Mouse (Mus musculus): Measurements from ENCODE around the gene Cdc34. TPM values are rescaled to one million over a fixed set of nuclear protein-coding genes. Genes with fewer than 3 reads are reported as not detected.
A peak's percentile ranks its signal among the peaks of the same experiment; 100 is the strongest.

The Cdc34 gene
- polyA plus RNA-seq, 1 experiment from 2014 or later = 137 TPM

DNA sequence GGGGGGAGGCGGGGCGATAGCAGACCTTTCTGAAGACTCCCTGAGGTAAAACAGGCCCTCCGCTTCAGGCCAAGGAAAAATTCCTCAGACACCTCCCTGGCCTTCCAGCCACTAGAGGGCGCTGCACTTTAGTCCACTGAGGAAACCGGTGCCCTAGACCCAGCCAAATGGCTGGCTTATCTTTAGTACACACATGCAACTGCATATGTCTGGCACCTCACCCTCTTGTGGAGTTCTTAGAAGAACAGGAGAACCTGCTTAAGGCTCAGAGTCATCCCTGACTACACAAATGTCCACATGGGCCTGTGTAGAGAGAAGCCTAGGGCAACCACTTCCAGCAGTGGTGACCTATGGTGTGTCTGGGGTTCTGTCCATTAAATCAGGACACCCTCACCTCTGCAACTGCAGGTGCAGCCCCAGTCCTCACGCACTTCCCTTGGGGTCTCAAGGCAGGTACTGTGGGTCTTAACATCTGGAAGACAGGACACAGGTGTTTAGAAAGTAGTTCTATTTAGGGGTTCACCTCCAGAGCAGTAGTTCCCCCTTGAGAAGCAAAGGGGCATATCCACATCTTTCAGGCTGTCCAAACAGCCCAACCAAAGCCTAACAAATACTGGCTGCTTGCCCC lies 30.6 kb downstream of the Cdc34 start:
- Histone ChIP-seq H3K36me3 (peaks cover 45% of the 10 kb centered on the region), H3K27me3 (peaks cover 41% of the 10 kb centered on the region), H3K9ac (no peak overlapping the region), H3K4me2 (replicated peaks) (no peak overlapping the region), H3K4me3 (no peak overlapping the region), H3K9me3 (no peaks in the 10 kb centered on the region), H3K4me1 (peaks cover 14% of the 10 kb centered on the region), H3K27ac (no peak overlapping the region)
- 14% methylated on average over 4 of the region's 6 CpGs for WGBS
- ATAC-seq (ENCODE audit: insufficient number of reproducible peaks, insufficient read depth, low FRiP score, low TSS enrichment) = no peak

GRCm38 (mm10) chr10:79713163-79713562 lies 31.2 kb downstream of the Cdc34 start:
- peaks cover 41% of the 10 kb centered on the region for H3K36me3 ChIP-seq
- no peak overlapping the region for H3K4me3 ChIP-seq
- no peak for ATAC-seq (ENCODE audit: insufficient number of reproducible peaks, insufficient read depth, low FRiP score, low TSS enrichment)
- H3K27ac ChIP-seq = no peak overlapping the region
- no peaks in the 10 kb centered on the region for H3K9me3 ChIP-seq
- H3K4me2 ChIP-seq (replicated peaks) = no peak overlapping the region
- H3K9ac ChIP-seq = no peak overlapping the region
- H3K27me3 ChIP-seq = peaks cover 47% of the 10 kb centered on the region
- 20% methylated on average over 1 of the region's 1 CpGs for WGBS
- peaks cover 18% of the 10 kb centered on the region for H3K4me1 ChIP-seq

DNA sequence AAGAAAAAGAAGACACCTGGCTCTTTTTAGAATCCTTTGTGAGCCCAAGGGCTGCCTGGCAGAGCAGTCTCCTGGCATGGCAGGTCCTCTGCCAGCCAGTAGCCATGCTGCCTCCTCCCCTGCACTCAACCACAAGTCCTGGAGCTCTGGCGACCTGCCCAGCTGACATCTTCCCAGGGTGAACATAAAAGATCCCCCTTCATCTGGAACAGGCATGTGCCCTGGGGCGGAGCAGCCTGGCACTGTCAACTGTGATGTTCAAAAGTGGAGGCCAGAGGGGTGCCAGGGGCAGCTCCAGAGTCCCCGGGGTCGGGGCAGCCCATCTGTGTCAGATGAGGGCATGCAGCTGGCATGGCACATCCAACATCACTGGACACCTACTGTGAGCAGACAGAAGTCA lies 33.0 kb downstream of the Cdc34 start:
- H3K36me3 ChIP-seq = peaks cover 22% of the 10 kb centered on the region
- no peak overlapping the region for H3K4me3 ChIP-seq
- H3K9me3 ChIP-seq = no peaks in the 10 kb centered on the region
- no peak for ATAC-seq (ENCODE audit: insufficient number of reproducible peaks, insufficient read depth, low FRiP score, low TSS enrichment)
- no peak overlapping the region for H3K9ac ChIP-seq
- H3K4me1 ChIP-seq = peaks cover 14% of the 10 kb centered on the region
- H3K4me2 ChIP-seq (replicated peaks) = no peak overlapping the region
- 63% methylated on average over 4 of the region's 4 CpGs for WGBS
- peaks cover 57% of the 10 kb centered on the region for H3K27me3 ChIP-seq
- H3K27ac ChIP-seq = no peak overlapping the region

DNA sequence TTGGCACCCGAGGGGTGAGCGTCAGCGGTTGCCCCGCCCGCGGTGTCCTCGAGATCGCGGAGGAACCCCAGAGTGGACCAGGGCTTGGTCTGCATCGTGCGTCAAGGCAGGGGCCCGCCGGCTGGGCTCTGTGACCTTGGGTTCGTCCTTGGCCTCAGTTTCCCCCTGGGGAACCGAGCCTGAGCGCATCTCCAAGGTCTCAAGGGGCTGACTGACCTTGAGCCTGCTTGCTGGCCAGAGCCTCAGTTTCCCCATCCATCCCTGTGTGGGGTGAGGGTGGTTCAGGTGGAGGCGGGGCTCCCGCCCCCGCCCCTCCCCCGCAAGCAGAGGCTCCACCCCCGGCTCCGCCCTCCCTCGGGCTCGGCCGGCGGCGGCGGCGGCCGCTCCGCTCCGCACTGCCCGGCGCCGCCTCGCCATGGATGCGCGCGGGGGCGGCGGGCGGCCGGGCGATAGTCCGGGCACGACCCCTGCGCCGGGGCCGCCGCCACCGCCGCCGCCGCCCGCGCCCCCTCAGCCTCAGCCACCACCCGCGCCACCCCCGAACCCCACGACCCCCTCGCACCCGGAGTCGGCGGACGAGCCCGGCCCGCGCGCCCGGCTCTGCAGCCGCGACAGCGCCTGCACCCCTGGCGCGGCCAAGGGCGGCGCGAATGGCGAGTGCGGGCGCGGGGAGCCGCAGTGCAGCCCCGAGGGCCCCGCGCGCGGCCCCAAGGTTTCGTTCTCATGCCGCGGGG lies 34.4 kb downstream of the Cdc34 start, which contains the start of gene Hcn2:
Gene Hcn2, plus strand, starts transcription at position 381 of the 734 bp plus-strand sequence.
- WGBS = 2% methylated on average over 81 of the region's 91 CpGs
- no peak for ATAC-seq (ENCODE audit: insufficient number of reproducible peaks, insufficient read depth, low FRiP score, low TSS enrichment)
- Histone ChIP-seq H3K9ac (peak within 1 kb of the TSS; percentile 57), H3K27ac (no peak within 1 kb of the TSS), H3K4me3 (peak within 1 kb of the TSS; percentile 56), H3K36me3 (peaks cover 8% of the 10 kb centered on the region), H3K9me3 (no peaks in the 10 kb centered on the region), H3K4me2 (replicated peaks) (peak within 1 kb of the TSS; percentile 98), H3K27me3 (peaks cover 57% of the 10 kb centered on the region), H3K4me1 (peaks cover 14% of the 10 kb centered on the region)

- Histone ChIP-seq H3K27me3 (peaks cover 57% of the 10 kb centered on the region), H3K9me3 (no peaks in the 10 kb centered on the region), H3K4me1 (peaks cover 14% of the 10 kb centered on the region), H3K27ac (no peak overlapping the region), H3K36me3 (peaks cover 3% of the 10 kb centered on the region; the same call in 1 of the 2 replicates), H3K9ac (peak overlapping the region; percentile 57), H3K4me2 (replicated peaks) (peak overlapping the region; percentile 98), H3K4me3 (peak overlapping the region; percentile 56)
- under 1% methylated on average over 44 of the region's 44 CpGs for WGBS
- no peak for ATAC-seq (ENCODE audit: insufficient number of reproducible peaks, insufficient read depth, low FRiP score, low TSS enrichment)
Measured at GRCm38 (mm10) chr10:79716988-79717355, 35.0 kb downstream of the Cdc34 start.

- Histone ChIP-seq H3K9ac (no peak overlapping the region), H3K36me3 (no peaks in the 10 kb centered on the region), H3K27me3 (peaks cover 57% of the 10 kb centered on the region), H3K9me3 (no peaks in the 10 kb centered on the region), H3K4me3 (peak overlapping the region; percentile 56), H3K4me2 (replicated peaks) (peak overlapping the region; percentile 98), H3K27ac (no peak overlapping the region), H3K4me1 (peaks cover 14% of the 10 kb centered on the region)
- WGBS = 5% methylated on average over 43 of the region's 43 CpGs
- no peak for ATAC-seq (ENCODE audit: insufficient number of reproducible peaks, insufficient read depth, low FRiP score, low TSS enrichment)
Measured at GRCm38 (mm10) chr10:79717640-79718357, 35.8 kb downstream of the Cdc34 start.

- H3K36me3 ChIP-seq = no peaks in the 10 kb centered on the region
- H3K4me2 ChIP-seq (replicated peaks) = no peak overlapping the region
- no peaks in the 10 kb centered on the region for H3K9me3 ChIP-seq
- H3K4me3 ChIP-seq = no peak overlapping the region
- H3K9ac ChIP-seq = no peak overlapping the region
- H3K27ac ChIP-seq = no peak overlapping the region
- H3K27me3 ChIP-seq = peaks cover 31% of the 10 kb centered on the region
- no peak for ATAC-seq (ENCODE audit: insufficient number of reproducible peaks, insufficient read depth, low FRiP score, low TSS enrichment)
- 66% methylated on average over 5 of the region's 5 CpGs for WGBS
- H3K4me1 ChIP-seq = peaks cover 14% of the 10 kb centered on the region
Measured at GRCm38 (mm10) chr10:79721089-79721488, 39.1 kb downstream of the Cdc34 start.

DNA sequence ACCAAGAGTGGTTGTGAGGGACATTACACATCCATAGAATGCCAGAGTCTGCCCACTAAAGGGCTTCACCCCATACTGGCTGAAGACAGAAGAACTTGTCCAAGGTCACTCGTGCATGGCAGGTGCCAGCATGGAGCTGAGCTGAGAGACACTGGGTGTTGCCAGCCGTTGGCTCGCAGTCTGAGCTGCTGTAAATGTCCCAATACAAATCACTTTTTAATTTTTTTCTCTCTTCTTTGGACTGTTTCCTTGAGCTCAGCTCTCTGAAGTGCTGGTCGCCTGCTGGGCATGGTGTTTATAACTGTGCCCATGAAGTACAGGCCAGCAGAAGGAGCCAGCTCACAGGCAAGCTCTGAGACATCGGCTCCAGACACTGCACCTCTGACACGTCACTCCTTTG lies 41.1 kb downstream of the Cdc34 start:
- Histone ChIP-seq H3K4me1 (no peaks in the 10 kb centered on the region), H3K27me3 (peaks cover 12% of the 10 kb centered on the region), H3K4me3 (no peak overlapping the region), H3K36me3 (no peaks in the 10 kb centered on the region), H3K27ac (no peak overlapping the region), H3K9me3 (no peaks in the 10 kb centered on the region), H3K4me2 (replicated peaks) (no peak overlapping the region), H3K9ac (no peak overlapping the region)
- WGBS = 67% methylated on average over 6 of the region's 6 CpGs
- ATAC-seq (ENCODE audit: insufficient number of reproducible peaks, insufficient read depth, low FRiP score, low TSS enrichment) = no peak

- ATAC-seq (ENCODE audit: insufficient number of reproducible peaks, insufficient read depth, low FRiP score, low TSS enrichment) = no peak
- Histone ChIP-seq H3K27me3 (peaks cover 5% of the 10 kb centered on the region), H3K36me3 (no peaks in the 10 kb centered on the region), H3K9me3 (no peaks in the 10 kb centered on the region), H3K4me1 (no peaks in the 10 kb centered on the region), H3K9ac (no peak overlapping the region), H3K27ac (no peak overlapping the region), H3K4me3 (no peak overlapping the region), H3K4me2 (replicated peaks) (no peak overlapping the region)
- WGBS = 70% methylated on average over 7 of the region's 7 CpGs
Measured at GRCm38 (mm10) chr10:79723692-79724091, 41.7 kb downstream of the Cdc34 start.

GRCm38 (mm10) chr10:79726090-79726489 lies 44.1 kb downstream of the Cdc34 start:
- H3K4me2 ChIP-seq (replicated peaks) = no peak overlapping the region

DNA sequence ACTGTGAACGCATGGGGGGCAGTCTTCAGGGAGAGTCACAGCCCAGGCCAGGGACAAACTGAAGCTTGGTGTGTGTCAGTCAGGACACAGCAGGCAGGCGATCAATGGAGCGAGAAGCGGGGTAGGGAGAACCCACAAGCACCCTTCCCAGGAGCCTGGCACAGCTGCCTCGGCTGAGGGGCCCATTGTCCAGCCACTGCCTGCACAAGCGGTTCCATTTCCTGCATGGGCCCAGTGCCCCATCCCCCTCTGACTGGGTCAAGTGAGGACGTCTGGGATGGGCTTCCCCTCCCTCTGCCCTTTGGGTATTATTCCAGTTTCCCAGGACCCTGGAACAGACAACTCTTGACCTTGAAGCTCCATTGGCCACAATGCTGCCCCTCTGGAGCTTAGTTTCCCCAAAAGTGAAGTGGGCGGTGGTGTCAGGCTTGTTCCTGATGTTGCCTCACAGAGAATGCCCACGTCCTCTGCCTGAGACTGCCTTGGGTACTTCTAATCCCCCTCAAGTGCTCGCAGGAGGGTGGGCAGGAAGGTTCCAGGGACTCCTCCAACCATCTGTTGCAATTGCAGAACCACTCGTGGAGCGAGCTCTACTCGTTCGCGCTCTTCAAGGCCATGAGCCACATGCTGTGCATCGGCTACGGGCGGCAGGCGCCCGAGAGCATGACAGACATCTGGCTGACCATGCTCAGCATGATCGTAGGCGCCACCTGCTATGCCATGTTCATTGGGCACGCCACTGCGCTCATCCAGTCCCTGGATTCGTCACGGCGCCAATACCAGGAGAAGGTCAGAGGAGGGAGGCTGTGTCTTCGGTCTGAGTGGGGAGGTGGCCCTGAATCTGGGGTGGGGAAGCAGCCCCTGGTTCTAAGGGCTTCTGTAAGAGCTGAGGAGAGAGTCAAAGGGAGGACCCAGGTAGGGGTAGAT lies 46.6 kb downstream of the Cdc34 start:
- no peak for ATAC-seq (ENCODE audit: insufficient number of reproducible peaks, insufficient read depth, low FRiP score, low TSS enrichment)
- WGBS = 75% methylated on average over 28 of the region's 28 CpGs
- no peak overlapping the region for H3K9ac ChIP-seq
- H3K27ac ChIP-seq = no peak overlapping the region
- no peaks in the 10 kb centered on the region for H3K27me3 ChIP-seq
- no peaks in the 10 kb centered on the region for H3K4me1 ChIP-seq
- H3K4me2 ChIP-seq (replicated peaks) = no peak overlapping the region
- H3K36me3 ChIP-seq = peaks cover 10% of the 10 kb centered on the region; the same call in 1 of the 2 replicates
- no peaks in the 10 kb centered on the region for H3K9me3 ChIP-seq
- H3K4me3 ChIP-seq = no peak overlapping the region

More at GRCm38 (mm10) chr10:79726090-79726489, 44.1 kb downstream of the Cdc34 start:
- no peak overlapping the region for H3K27ac ChIP-seq
- H3K9me3 ChIP-seq = no peaks in the 10 kb centered on the region
- no peaks in the 10 kb centered on the region for H3K4me1 ChIP-seq
- no peak for ATAC-seq (ENCODE audit: insufficient number of reproducible peaks, insufficient read depth, low FRiP score, low TSS enrichment)
- WGBS = 32% methylated on average over 11 of the region's 11 CpGs
- H3K4me3 ChIP-seq = no peak overlapping the region
- H3K9ac ChIP-seq = no peak overlapping the region
- no peaks in the 10 kb centered on the region for H3K27me3 ChIP-seq
- H3K36me3 ChIP-seq = no peaks in the 10 kb centered on the region

All from embryonic facial prominence, embryonic 12.5 days (tissue).